Mouse (Mus musculus) bone marrow, adult 2 months (tissue): ENCODE measurements around the gene Smpd4.

Experiments
- CTCF ChIP-seq: fragments of 200-500 bp; IDR thresholded peaks from 2 replicates; pipeline ENCODE4 v1.5.1; 2011; ENCODE audit warnings: low read length, control low read depth; ENCODE audit not compliant: control insufficient read depth, insufficient read depth
- POLR2A ChIP-seq: fragments of 200-500 bp; IDR thresholded peaks from 2 replicates; pipeline ENCODE4 v1.6.1; 2011; ENCODE audit warnings: low read depth, mild to moderate bottlenecking, control low read depth, low read length, borderline replicate concordance; ENCODE audit not compliant: control insufficient read depth

GRCm38 (mm10) chr16:17642311-17642710 lies 23.2 kb downstream of the Smpd4 start:
- TF ChIP-seq CTCF (no peak), POLR2A (no peak)
